Mouse (Mus musculus): ENCODE measurements at regions not wholly inside any gene's neighbourhood (a gene's known extent, or its start where the extent isn't known, plus 50 kb on each side); places are given as distances from the start of the nearest gene placed in this dataset.

GRCm38 (mm10) chr13:115696197-115696596 lies 594.4 kb upstream of the Itga1 start:
- TF ChIP-seq POLR2A (IDR thresholded peaks at IDR 0.05; ENCODE audit: extremely low read depth, insufficient read depth, low read length) (no peak), CTCF (IDR thresholded peaks at IDR 0.05; ENCODE audit: low read depth, low read length) (no peak)

All from liver, adult 2 months (tissue).